Mouse (Mus musculus) gastrocnemius, postnatal 4 days (tissue): ENCODE data around the gene Ptprf. TPM values are rescaled to one million over a fixed set of nuclear protein-coding genes. Genes with fewer than 3 reads are reported as not detected.

Source experiments
- DNase-seq, 2 experiments: peaks; one replicate each; pipeline ENCODE4 v3.0.0; 2021 to 2022; ENCODE audit warnings: low spot score in 2 of 2, mixed read lengths in 2 of 2
- total RNA-seq, 2 experiments: library from RNA; stranded (reverse); gene quantifications; 2 replicates each; pipeline ENCODE4 v1.2.3; 2021

Ptprf gene
- total RNA-seq, 2 experiments from 2014 or later: 28.9 to 30.0 TPM

DNA sequence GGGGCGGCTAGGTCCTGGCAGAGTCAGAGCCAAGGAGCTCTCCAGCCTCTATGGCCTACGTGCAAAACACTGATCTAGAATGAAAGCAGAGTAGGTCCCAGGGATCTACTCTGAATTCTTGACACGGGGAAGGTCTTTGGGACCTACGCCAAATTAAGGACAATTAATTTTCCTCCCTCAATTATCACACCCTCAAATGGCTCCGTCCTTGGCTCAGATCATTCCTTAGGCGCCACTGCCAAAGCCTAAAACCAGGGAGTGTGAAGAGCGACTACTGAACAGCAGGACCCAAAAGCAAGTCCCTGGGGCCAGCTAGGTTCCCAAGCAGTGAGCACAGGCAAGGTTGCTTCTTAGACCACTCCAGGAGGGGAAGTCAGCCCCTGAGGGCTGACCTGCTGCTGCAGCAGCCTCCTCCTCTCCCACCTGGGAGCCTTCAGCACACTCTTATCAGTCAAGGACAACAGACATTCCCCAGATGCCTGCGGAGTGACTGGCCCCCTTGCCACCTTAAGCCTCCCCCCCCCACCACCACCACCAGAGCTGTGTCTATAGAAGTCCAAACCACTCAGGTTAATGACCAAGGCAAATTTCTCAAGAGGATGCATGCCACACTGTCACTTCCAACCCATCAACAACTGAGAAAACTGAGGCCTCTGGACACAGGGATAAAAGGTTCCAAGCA lies 31.3 kb downstream of the Ptprf start:
- DNase-seq: no peak

DNA sequence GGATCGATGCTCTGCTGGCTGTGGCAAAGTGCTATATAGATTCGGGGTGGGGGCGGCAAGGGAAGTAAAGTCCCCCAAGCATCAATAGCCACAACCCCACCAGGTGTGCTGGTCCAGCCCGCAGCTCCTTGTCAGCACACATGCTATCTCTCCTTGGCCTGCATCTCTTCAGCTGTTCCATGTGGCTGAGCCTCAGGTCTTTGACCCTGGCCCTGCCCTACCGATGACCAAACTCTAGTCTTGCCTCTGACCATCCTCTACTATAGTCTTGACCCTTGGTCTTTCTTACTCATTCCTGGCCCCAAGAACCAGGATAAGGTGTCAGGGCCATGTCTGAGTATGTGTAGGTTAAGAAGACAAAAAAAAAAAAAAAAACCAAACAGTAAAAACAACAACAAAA lies 33.2 kb downstream of the Ptprf start:
- DNase-seq: no peak

DNA sequence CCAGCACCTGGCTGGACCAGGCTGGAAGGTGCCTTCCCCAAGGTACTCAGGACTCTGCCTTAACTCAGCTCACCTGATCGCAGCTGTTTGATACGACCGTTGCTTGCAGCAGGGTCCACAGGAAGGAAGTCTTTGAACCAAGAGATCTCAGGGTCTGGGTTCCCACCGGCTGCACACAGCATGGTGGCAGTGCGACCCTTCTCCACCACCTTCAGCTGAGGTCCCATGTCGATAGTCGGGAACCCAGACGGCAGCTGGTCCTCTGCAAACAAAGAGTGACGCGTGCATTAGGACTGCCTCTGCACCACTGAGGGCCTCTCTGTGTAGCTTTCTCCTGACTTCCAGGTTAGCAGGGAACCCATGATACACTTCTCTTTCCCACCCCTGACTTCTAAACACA lies 33.8 kb downstream of the Ptprf start:
- DNase-seq: no peak

DNA sequence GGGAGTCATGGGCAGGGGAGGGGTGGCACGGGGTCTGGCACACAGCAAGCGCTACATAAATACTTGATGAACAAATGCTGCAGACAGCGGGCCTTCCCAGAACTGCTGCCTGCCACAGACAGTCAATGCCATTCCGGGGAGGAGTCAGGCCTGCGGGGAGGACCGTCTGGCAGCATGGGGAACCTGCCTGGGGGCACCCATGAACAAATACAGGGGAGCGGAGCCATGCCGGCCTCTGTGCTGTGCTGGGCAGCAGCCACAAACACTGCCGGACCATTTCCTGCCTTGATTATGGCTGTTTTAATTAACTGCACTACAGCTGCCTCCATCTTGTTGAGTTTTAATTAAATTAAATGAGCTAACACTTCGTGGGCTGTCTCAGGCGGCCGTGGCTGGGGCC lies 35.0 kb downstream of the Ptprf start:
- no peak for DNase-seq

DNA sequence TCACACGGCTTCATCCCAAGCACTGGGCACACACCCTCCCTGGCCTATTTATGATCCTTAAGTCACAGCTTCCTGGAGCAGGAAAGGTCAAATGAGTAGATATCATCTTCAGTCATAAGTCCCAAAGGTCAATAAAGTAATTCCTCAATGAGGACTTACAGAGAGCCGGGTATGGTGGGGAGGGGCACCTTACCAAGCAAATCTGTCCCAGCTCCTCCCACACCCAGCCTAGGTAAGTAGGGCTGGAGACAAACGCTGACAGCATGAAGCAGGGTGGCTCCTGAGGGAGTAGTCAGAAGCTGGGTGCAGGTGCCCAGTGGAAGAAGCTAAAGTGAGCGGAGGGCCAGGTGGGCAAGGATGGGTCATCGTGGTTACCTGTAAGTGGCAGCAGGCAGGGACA lies 36.3 kb downstream of the Ptprf start:
- DNase-seq: no peak

DNA sequence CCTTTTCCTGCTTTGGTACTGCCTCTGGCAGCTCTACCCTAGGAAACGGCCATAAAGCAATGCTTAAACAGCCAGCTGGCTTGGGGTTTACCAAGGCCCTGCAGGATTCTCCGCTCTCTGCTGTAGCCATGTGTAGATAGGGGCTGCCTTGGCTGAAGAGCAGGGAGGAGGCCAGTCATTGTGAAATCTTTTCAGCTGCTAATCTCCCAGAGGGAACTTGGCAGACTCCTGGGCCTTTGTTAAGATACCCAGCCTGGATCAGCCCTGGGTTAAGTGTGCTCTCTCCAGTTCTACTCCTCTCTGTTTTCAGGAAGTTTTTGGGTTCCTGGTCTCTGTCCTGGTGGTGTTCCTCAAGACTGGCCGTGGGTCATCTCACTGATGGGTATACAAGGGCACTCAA lies 43.9 kb downstream of the Ptprf start:
- DNase-seq: no peak

DNA sequence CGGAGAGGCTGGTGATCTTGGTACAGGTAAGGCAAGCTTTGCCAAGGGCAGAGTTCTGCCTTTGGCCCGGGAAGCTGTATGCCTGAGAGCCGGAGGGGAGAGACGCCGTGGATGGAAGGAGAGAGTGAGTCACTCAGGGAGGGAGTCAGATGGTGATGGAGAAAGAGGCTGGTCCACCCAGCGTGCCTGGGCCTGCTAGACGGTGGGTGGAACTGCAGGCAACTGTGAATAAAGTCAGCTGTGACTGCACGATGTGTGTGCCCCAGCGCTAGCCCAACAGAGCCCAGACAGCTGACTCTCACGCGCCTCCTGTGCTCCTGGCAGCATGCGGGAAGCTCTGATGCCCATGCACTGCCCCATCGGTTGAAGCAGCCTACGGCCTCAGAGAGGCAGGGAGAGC lies 45.4 kb downstream of the Ptprf start:
- DNase-seq: no peak

DNA sequence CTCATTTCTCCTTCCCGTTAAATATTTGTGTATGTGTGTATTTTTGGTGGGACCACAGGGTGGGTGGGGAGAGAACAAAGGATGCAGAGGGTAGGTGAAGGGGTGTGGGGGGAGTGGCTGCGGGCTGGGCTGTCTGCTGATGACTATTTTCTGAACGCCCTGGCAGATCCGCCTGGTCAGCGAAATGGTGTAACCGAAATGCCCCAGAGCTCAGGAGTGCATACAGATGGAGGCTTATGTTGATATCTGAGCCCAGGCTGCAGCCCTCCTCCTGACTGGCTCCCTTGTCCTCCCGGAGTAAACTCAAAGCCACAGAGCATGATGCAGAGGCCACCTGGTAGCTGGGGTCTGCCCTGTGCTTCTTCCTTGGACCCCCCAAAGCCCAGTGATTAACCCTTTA lies 47.4 kb downstream of the Ptprf start:
- DNase-seq: no peak

DNA sequence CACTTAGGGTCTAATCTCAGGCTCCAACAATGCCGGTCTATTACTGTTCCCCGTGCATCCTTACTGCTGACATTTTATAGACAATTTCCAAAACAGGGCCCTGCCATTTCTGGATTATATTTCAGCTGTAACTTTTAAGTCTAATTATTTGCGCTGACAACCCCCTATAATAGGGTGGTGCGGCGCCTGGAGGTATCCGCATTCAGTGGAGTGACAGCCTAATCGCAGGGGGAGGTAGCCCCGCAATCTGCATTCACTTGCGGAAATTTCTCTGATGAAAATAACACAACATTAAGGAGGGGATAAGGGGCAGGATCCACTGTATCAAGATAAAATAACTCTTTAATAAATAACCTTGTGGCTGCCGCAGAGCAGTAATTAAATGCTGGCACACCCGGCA lies 47.9 kb downstream of the Ptprf start:
- DNase-seq: no peak

DNA sequence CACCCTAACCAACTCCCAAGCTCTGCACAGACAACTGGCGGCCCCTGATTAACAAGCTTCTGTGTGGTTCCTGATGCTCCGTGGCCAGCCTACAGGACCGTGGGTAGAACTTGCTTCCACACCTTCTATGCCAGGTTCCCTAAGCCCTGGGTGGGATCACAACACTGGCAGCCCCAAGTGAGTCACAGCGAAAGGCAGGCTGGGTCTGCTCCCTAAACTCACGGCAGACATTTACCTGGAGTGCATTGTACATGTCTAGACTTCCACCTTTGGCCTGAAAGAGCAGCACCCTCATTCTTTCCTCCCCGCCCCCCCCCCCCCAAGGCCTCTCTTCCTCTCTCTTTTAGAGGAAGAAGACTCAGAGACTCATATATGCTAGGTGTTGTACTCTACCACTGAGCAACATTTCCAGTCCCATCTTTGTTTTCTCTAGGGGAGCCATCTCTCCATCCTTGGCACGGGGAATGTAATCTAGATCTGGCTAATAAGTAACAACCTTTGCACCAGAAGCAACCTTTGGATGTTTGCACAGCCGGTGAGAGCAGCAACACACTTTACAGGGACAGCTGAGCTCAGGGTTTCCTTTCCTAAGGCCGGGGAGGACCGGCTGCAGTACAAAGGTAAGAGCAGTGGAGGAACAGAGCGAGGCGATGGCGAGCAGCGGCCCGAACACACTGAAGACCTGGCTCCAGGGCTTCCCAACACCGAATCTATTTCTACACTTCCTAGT lies 51.1 kb downstream of the Ptprf start:
- DNase-seq: no peak

DNA sequence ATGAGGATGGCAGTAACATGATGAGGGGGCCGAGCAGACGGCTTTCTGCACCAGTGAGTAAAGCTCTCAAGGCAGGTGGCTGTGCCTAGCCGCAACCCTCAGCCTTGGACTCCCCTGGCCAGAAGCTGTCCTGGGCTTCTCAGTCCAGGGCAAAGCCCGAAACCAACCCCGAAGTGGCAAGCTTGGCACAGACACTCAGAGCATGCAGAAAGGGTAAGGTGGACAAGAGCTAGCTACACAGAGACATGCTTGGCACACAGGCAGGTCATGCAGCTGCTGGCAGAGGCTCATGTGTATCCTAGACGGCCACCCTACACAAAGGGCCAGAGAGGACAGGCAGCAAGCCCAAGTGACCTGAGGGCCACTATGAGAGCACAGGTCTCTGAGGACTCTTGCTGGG lies 52.5 kb downstream of the Ptprf start:
- DNase-seq: no peak

DNA sequence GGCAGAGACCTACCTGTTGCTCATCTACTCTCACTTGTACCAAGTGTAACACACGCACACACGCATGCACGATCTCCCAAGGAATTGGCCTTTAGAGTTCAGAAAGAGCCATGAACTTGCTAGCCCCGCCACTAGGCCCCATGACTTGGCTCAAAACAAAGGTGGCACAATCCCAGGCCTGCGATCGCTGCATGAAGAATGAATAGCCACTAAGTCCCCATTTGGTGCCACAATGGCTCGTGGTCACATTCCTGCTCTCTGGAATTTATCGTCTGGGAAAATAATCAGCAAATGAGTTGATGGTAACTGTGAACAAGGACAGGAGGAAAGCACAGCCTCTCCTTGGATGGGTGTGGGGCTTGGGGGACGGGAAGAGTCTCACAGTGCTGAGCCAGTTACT lies 54.3 kb downstream of the Ptprf start:
- no peak for DNase-seq

DNA sequence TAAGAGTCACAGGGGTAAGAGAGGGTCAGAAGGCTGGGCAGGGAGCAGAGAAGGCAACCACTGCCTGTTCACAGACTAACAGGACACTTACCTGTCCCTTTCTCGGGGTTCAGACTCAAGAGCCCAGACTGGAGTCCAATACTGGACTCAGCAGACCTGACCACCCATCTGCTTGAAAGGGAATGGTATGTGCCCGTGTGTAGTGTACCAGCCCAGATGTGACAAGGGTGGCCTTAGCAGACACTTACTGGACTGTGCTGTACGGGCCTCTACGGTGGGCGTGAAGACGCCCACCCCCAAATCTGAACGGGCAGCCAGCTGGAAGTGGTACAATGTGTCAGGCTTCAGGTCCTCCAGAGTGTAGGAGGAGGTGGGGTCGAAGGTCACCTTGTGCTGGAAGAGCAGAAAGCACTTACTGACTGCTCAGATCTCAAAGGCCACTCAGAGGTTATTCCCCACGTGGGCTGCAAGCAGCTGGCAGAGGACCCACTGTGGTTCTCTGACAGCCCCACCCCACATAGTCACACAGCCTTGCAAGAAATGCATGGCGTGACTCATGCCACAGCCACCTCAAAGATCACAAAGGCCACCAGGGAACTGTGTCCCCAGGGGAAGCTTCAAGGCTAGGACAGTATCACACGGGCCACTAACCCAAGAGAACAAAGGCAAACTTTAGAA lies 56.4 kb downstream of the Ptprf start:
- no peak for DNase-seq

DNA sequence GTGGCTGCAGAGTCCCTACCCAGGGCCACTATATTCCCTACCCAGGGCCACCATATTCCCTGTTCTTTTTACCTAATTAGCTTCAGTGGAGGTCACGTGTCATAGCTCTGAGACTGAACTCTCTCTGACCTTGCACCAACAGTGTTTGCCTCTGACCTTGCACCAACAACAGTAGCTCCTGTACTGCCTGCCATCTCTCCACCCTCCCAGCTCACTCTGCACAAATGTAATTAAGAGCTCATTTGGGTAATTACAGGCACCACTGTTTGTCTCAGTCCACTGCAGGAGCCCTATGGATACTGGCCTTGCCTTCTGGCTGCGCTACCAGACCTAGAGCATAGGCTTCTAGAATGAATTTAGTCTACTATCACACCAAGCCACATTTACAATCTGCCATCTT lies 57.3 kb downstream of the Ptprf start:
- DNase-seq: no peak

DNA sequence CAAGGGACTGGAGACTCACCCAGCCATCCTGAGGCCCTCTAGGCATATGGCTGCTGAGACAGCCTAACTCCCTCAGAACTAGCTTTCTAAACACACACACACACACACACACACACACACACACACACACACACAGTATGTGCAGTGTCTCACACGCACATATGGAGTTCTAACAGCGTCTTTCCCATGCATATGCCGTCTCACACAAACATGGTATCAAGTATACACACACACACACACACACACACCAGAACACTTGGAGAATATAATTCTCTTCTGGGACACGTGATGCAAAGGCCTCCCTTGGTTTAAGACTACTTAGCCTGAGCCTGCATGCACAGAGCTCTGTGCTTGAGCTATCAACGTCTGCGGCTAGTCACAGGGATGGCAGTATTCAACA lies 59.3 kb downstream of the Ptprf start:
- DNase-seq: no peak

DNA sequence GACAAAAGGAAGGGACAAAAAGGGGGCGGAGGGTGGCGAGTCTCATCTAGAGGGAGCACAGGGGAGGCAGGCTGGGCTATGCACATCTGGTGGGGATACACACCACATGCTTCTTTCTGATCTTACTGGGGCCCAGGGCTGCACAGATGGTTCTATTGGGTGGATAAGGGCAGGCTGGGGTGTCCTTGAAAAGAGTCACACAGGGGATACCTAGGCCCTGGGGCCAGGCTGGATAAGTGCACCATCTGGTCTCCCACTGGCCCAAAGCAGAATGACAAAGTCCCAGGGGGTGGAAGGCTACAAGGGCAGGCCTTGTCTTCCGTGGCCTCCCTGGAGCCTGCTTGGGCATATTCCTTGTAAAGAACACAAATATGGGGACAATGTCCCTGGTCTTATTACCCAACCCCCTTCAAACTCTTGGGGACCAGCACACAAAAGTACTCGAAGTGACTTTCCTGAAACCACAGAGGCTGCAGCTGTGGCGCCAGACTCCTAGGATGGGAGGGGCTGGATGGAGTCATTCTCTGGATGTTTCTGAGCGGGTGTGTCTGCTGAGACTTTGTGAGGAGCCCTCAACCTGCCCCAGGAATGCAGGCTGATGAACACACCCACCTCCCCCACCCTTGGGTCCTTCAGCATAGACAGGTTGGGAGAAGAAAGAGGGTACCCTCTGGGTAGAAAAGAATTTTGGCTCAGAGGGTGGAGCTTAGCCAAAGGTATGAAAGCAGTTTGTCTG lies 62.0 kb downstream of the Ptprf start:
- DNase-seq: no peak

DNA sequence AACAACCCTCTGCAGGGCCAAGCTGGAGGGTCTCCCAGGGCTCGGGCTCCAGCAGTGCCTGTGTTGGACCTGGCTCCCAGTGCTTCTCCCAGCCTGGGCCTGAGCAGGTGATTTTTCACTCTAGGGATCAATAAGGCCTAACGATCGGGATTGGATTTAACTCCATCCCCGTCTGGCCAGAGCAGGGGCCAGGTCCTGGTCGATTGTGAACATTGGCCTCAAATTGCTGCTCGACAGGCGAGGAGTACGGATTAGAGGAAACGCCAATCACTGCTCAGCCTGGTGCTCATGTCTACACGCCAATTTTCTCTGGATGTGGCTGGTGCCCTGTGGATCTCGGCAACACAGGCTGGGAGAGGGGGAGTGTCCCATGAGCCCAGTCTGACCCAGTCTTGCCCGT lies 63.8 kb downstream of the Ptprf start:
- DNase-seq: no peak

DNA sequence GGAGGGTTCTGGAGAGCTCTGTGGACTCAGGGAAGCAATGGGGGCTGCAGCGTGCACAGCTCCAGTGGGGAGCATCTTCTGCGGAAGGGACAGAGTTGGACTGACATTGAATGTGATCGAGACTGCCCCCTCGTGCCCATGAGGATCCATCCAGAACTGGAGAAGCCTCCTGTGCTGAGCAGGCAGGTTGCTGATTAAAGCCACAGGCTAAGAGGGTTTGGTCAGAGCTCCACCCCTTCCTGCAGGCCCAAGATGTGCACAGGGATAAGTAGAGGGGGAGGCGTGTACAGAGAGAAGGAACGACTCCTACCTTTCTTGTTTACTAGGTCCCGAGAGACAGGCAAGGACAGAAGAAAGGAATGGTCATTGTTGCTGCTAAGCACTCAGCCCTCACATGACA lies 69.9 kb downstream of the Ptprf start:
- no peak for DNase-seq

DNA sequence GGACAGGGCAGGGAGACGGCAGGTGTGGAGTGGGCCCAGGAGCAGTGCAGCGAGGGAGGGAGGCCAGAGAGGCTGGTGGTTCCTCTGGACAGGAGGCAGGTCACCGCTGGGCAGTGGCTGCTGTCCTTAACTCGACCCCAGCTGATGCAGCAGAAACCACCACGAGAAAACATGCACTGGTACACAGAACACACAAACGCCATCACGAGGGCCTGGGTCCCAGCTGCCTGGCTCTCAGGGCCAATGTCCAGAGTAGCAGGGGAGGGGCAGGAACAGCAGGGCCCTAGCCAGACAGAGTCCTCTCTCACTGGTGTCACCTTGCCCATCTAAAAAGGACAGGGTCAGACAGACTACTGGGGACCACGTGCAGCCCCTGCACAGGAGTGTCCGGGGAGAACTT lies 70.4 kb downstream of the Ptprf start:
- DNase-seq: no peak

DNA sequence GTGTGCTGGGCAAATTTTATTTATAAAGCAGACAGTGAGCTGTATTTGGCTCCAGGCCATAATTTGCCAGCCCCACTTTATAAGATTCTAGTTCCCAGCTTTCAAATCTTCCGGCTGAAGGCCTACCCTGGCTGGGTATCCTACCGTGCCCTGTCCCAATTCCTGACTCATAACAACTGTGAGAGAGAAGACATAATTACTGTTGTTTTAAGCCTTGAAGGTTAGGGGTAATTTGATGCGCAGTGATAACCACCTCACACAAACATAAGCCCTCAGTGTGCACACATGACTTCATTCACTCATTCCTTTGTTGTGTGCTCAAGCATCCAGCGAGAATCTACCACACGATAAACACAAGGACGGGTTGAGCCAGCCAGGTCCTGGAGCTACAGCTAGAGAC lies 71.7 kb downstream of the Ptprf start:
- no peak for DNase-seq

DNA sequence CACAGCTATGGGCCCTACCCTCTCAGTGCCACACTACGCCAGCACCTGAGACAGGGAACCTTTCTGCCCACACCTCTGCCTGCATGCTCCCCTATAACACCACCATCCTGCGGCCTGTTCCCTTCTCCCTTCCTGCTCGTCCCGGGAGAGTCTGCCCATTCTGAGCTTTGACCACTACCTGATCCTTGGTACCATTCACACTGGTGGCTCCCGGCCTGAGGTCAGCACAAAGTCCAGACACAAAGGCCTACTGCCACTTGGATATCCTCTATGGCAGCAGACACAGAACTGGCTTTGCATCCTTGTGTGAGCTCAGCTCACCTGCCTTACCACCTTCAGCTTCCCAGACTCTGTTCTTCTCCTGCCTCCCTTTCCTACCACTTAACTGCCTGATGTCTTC lies 72.7 kb downstream of the Ptprf start:
- no peak for DNase-seq
